Mouse (Mus musculus): ENCODE measurements at regions not wholly inside any gene's neighbourhood (a gene's known extent, or its start where the extent isn't known, plus 50 kb on each side); places are given as distances from the start of the nearest gene placed in this dataset.
A peak's percentile ranks its signal among the peaks of the same experiment; 100 is the strongest.
"Not testable (repeated sequence)": the region's sequence is repeated elsewhere in the genome, so short reads cannot be mapped to it uniquely, and the experiment has no call there.

- WGBS: 5% methylated on average over 17 of the region's 17 CpGs
Measured at GRCm38 (mm10) chr8:71026424-71026890, 120.7 kb downstream of the Map1s start.

DNA sequence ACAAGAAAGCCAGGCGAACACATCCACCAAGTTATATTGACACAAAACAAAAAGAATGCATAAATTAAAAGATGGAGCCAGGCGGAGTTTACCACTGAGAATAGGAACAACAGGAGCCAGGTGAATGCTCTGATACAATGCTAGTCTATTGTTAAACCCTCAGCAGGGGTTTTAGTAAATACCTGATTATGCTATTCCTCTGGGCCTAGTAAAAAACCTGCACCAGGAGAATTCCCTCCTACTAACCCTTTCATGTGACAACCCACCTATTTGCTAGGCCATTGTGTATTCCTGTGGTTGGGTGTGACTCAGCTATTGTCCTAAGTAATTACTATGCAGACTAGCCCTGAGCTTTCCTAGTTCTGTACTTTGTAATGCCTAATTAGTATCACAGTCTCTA is 122.8 kb downstream of the Map1s start:
- H3K4me3 ChIP-seq; H3K27ac ChIP-seq; H3K4me2 ChIP-seq (replicated peaks); H3K9ac ChIP-seq; ATAC-seq (ENCODE audit: insufficient number of reproducible peaks, insufficient read depth, low FRiP score, low TSS enrichment); H3K36me3 ChIP-seq; H3K9me3 ChIP-seq; H3K4me1 ChIP-seq; H3K27me3 ChIP-seq: not testable (repeated sequence)
- WGBS: 78% methylated on average over 2 of the region's 2 CpGs

More at GRCm38 (mm10) chr8:71026424-71026890, 120.7 kb downstream of the Map1s start:
- H3K27ac ChIP-seq, H3K9me3 ChIP-seq, H3K27me3 ChIP-seq, H3K36me3 ChIP-seq, H3K4me1 ChIP-seq, H3K9ac ChIP-seq: not testable (repeated sequence)
- Histone ChIP-seq H3K4me2 (replicated peaks) (peak overlapping the region; percentile 42), H3K4me3 (peak overlapping the region; percentile 26)
- 0 out of 2 replicates have a peak, but pooled peaks have one; percentile 52 for ATAC-seq (ENCODE audit: insufficient number of reproducible peaks, insufficient read depth, low FRiP score, low TSS enrichment)
